Mouse (Mus musculus) stomach, postnatal 0 days (tissue): ENCODE data around the gene Polk.

ENCODE experiments used
- CTCF ChIP-seq: IDR thresholded peaks from 2 replicates; pipeline ENCODE4 v1.5.1; 2016; ENCODE audit warnings: antibody characterized with exemption, low read depth, mild to moderate bottlenecking, moderate library complexity
- EP300 ChIP-seq: optimal IDR thresholded peaks from 2 replicates; pipeline ENCODE3; 2016; ENCODE audit warnings: antibody characterized with exemption

DNA sequence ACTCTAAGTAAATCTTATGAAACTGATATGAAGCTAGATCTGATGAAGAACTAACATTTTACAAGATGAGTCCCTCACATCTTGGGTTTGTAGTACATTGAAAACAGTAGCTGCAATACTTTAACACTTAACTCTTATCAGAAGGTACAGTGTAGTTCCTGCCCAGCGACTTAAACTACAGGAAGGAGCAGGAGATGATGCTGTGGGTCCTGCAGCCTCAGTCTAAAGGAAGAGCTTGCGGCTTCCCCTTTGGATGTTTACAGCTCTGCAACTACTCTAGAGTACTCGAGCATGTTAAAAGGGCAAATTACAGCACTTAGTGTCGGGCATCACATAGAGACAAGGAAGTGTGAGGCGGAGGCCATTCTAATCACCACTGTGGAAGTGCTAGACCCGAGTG is 36.1 kb downstream of the Polk start:
- TF ChIP-seq CTCF (no peak), EP300 (no peak)
